Mouse (Mus musculus) heart, postnatal 36 days (tissue): ENCODE measurements around the gene Timm29. TPM values are rescaled to one million over a fixed set of nuclear protein-coding genes. Genes with fewer than 3 reads are reported as not detected.

Source experiments
- DNase-seq, 2 experiments: peaks; one replicate each; pipeline ENCODE4 v3.0.0; 2021 to 2022
- intact Hi-C: fragments of 180-260 bp; cut with DNase I; formaldehyde crosslinking; loops from one replicate; pipeline ENCODE4 v1.15.1; 2025
- total RNA-seq, 2 experiments: library from RNA; stranded (reverse); gene quantifications; 2 replicates each; pipeline ENCODE4 v1.2.3; 2021

Timm29 gene
- 10 to 100 TPM; 59.8 TPM for total RNA-seq

DNA sequence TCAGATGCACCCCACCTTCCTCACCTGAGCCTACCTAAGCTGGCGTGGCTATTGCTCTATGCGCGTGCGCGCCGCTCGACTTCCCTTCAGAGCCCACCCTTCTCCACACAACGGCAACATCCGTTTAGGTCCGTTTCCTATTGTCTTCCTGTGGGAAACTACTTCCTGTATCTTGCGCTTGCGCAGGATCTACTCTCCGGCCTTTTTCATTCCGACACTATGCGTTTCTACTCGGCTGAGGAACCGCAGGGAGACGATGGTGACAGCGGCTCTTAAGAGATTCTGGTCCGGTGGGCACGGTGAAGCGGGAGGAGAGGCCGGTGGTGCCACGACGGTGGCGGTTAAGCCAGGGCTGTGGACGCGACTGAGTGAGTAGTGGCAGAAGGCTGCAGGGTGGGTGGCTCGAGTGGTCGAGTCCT is at the start of gene Timm29, which contains the start of gene Yipf2:
Timm29 (plus strand) TSS at position 20 of the 419 bp plus-strand sequence.
Yipf2 (minus strand) TSS at position 126 of the 419 bp plus-strand sequence.
- DNase-seq, result peak; percentile 83 to 90
- intact Hi-C loops, result no loop called here

DNA sequence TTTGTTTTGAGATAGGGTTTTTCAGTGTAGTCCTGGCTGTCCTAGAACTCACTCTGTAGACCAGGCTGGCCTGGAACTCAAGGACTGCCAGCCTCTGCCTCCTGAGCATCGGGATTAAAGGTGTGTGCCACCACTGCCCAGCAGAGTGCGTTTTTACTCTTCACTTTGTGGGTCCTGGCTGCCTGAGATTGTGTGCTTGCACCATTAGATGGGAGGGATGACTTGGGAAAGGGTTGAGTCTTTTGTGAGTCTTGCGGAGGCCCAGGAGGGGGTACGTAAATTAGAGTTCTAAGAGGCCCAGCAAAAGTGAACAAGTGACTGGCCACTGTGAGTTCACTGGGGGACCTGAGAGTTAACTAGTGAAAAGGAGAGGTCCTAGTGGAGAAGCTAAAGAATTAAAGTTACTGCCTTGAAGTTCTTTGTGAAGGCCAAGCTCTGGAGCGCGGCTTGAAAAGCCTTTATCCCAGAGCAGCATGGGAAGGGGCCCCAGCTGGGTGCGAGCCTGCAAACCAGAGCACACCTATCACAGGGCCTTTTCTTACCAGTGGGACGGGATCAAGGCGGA is 47.1 kb upstream of the Timm29 start:
- DNase-seq, result no peak
- intact Hi-C loops, result no loop called here

DNA sequence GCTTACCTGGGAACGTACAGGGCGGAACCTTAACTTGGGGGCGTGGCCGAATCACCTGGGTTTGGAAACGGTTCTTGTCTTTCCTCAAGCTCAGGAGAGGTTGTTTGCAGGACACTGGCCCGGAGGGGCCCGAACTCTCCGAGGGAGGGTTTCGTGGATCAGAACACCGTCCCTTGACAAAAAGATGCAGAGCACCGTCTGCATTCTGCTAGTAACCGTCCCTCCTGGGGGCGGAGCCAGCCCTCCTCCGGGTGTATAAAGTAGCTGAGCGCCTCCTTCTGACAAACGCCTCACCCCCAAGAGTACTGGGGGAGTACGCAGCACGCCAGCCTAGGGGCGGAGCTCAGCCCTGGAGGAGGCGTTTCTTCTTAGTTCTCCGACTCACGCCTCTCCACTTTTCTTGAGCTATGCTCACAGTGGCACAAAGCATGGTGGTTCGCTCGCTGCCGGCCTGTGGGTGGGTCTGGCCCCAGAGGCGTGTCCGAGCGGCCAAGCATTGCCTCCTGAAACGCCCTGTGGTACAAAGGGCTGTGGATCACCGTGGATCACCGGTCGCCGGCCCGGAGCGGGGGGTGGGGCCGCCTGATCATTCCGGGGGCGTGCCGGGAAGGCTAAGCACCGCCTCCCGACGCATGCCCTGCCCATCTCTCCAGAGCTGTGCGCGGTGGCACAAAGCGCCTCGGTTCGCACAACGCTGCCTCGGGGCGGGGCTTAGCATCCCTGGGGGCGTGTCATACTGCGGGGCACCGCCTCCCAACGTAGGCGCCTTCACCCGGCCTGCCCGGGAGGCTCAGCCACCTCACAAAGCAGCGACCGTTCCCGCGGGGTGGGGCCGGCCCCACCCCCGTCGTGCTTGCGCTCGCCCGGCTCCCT is 46.4 kb upstream of the Timm29 start:
- intact Hi-C loops, result loop anchor here (2.0 kb wide), 2 partner anchors 35 to 45 kb away; partner anchors contain the start of gene Tmed1
- DNase-seq, result peak; percentile 99

DNA sequence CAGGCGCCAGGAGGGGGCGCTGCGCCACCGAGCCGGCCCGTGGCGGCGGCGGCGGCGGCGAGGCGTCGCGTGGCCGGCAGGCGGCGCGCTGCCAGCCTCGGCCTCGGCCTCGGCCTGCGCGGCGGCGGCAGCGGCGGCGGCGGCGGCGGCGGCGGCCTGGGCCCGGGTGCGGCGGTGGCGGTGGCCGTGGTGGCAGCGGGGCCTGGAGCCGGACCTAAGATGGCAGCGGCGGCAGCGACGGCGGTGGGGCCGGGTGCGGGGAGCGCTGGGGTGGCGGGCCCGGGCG is 45.8 kb upstream of the Timm29 start, which contains the start of gene Carm1:
Carm1 (plus strand) TSS at position 106 of the 286 bp plus-strand sequence.
- no peak for DNase-seq
- intact Hi-C loops, result loop anchor here (2.0 kb wide), 2 partner anchors 36 to 44 kb away; partner anchors contain the start of gene Tmed1

DNA sequence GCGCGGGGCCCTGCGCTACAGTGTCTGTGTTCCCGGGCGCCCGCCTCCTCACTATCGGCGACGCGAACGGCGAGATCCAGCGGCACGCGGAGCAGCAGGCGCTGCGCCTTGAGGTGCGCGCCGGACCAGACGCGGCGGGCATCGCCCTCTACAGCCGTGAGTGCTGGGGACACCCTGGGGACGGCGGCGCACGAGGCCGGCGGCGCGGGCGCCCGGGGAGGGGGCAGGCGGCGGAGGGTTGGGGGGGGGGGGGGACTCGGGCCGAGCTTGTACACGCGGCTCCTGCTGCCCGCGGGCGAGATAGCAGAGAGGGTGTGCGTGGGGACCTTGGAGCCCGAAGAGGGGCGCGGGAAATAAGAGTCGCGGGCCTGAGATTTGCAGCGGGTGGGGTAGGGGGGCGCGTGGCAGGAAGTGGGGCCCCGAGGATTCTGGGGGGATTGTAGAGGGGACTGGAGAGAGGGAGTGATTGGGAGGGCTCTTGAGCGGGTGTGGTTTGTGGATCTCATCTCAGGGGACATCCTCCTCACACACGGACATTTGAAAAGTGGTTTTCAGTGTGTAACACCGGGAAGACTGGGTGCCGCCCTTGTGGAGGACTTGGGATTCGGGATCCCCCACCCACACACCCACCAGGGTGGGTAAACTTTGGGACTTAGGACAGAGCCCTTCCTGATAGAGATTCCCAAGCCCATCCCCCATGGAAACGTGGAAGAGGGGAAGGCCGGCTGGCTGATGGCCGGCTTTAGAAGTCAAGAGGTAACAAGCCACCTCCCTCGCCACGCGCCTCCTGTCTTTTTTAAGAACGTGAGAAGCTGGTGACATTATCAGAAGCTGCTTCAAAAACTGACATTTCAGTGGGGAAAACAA is 45.2 kb upstream of the Timm29 start:
- DNase-seq, result peak; percentile 38 to 79
- intact Hi-C loops, result loop anchor here (2.0 kb wide), 2 partner anchors 37 to 43 kb away; partner anchors contain the start of gene Tmed1

DNA sequence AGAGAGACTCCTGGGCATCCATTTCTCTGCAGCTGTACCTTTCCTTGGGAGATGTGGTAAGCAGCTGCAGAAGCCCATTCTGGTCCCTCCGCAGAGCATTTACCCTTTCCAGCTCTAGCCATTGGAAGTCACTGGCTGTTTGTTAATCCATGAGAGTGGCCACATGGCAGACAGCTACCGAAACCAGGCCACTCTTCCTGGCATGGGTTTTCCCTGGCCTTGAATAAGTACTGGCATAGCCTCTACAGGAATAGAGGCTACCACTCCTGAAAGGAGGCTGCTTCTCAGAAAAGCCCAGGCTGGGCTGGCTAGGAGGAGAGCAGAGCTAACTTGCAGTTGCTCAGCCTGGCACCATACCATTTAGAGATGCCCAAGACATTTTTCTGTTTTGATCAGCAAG is 41.5 kb upstream of the Timm29 start:
- intact Hi-C loops, result no loop called here

DNA sequence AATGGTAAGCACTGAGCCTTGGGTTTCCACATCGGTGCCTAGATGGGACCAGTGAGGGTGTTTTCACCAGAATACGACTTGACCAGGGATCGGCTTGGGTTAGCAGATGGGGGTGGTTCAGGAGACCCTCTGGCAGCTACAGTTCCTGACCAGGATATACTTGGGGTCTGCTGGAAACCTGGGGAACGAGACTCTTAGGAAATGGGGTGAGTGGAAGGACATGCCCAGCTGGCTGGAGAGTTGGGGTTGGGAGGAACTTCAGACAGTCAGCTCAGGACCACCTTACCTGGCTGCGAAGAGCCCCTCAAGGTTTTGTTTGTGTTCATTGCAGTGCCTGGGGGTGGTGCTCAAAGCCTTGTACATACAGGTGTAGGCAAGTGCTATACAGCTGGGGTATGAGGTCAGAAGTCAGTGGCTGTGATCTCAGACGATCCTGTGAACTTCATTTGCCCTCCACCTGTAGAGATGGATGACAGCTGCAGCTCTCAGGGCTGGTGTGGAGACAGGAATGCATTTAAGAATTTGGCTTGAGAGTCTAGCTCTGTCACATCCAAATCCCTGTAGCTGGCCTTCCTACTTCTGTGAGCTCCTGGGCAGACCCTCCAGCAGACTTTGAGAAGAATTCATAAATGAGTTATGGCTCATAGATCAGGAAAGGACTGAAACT is 38.8 kb upstream of the Timm29 start:
- intact Hi-C loops, result no loop called here

More for the DNA sequence above, 41.5 kb upstream of the Timm29 start:
- DNase-seq, result no peak

DNA sequence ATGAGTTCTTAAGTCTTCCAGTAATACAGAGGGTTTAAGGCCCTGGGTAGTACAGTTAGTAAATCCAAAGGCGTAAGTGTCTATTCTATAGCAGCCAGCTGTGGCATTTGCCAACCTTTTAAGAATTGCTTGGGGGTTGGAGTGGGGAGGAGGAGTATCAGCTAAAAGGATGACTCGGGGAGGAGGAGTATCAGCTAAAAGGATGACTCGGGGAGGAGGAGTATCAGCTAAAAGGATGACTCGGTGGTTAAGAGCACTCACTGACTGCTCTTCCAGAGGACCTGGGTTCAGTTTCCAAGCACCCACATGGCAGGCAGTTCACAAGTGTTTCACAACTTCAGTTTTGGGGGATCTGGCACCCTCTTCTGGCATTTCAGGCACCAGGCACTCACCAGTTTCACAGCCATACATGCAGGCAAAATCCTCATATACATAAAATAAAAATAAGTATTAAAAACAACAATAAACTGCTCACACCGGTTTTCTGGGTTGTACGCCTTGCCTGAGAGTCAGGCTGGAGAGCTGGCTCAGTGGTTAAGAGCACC is 37.3 kb upstream of the Timm29 start:
- no peak for DNase-seq
- intact Hi-C loops, result no loop called here

More for the DNA sequence above, 38.8 kb upstream of the Timm29 start:
- no peak for DNase-seq

DNA sequence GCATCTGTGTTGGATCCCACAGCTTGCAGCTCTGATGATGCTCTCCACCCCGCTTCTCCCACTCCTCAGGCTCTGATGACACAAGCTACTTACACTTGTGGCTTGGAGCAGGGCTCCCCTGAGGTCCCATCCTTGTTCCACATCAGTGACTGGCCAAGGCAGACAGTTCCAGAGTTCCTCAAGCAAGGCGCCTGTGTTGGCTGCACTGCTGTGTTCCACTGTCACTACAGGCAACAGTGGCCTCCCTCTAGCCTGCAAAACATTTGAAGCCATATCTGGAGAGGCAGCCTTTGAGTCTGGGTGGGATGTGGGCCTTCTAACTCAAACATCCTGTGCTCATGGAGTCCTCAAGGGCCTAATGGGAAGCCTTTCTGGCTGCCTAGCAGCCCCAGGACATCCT is 35.5 kb upstream of the Timm29 start:
- no peak for DNase-seq
- intact Hi-C loops, result no loop called here

DNA sequence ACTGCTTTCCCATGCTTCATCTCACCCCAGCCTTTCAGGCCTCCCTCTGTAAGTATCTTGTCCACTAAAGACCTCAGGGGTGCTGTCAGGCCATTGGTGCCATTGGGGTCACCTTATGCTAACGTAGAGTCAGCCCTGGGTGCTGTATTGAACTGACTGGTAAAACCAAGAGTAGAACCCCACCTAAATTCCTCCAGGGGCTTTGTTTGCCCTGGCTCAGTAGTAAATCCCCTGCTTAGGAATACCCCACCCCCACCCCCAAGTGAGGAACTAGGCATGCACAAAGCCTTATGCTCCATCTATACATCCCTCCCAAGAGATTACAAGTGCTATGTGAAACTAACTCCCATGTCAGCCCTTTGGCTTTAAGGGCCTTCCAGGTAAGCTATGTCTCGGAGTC is 35.0 kb upstream of the Timm29 start:
- DNase-seq, result no peak
- intact Hi-C loops, result no loop called here

DNA sequence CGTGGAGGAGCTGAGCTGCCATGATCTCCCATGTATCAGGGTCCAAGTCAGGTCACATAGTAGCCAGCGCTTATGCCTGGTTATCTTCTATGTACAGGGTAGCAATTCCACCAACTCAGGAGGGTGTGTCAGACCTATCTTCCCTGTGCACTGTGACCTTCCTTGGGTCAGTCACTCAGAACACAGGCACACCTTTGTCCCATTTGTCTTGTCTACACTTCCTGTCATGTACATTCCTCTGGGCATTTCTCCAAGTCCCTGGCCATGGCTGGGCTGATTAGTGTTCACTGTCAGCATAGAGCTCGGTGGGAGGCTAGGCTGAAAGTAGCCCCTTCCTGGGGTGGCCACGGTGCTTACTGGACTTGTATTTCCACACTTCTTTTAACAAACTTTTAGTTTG is 34.2 kb upstream of the Timm29 start:
- intact Hi-C loops, result no loop called here
- DNase-seq, result peak in 1 of 2 experiments; percentile 11

DNA sequence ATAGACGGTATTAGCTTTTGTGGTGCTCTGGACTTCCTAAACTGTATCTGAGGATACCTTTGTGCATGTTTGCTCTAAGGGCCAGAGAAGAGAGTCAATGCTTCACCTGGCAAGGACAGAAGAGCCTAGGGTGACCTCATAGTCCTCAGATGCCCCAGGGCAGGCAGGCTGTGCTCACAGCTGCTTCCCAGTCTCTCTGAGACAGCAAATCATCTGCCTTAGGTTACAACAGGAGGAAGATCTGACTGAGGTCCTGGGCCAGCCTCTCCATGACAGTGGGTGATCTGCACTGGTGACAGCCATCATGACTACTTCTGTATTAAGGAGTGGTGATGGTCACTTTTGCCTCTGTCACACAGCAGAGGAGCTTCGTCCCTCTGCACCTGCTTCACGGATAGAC is 33.4 kb upstream of the Timm29 start:
- intact Hi-C loops, result no loop called here
- no peak for DNase-seq

DNA sequence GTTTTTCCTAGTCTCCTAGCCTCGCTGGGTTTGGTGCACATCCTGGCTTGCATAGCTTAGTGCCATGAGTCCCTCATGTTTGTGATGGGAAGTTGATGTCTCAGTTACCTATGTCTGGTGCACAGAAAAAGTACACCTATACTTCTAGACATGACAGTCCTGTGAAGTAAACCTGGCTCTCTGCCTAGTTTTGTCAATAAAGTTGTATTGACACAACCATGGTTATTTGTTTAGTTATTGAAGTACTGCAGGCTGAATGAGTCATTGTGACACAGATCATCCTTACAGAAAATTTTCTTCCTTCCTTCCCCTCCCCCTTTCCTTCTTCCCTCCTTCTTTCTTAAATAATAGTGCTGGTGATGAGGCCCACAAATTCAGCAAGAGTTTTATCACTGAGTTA is 28.1 kb upstream of the Timm29 start:
- intact Hi-C loops, result no loop called here
- DNase-seq, result no peak

DNA sequence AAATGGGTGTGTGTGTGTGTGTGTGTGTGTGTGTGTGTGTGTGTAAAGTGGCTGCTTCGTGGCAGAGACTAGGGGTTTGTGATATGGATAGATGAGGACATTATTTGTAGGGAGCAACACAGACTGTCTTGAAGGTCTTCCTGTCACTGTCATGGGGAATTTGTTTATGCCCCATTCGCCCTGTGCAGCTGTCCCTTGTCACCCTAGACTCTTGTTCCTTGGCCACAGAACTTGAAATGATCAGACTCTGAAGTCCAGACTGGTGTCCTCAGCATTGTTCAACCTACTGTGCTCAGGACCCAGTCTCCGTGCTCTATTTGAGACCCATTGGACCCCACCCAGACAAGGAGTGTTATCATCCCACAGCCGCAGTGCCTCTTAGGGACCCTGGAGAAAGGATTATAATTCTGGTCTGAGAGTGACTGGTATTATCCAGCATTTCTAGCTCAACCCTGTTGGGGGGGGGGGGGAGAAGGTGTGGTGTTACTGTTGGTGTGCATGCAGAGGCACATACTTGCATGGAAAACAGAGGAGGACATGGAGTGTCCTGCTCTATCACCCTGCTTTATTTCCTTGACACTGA is 27.4 kb upstream of the Timm29 start:
- no peak for DNase-seq
- intact Hi-C loops, result no loop called here

DNA sequence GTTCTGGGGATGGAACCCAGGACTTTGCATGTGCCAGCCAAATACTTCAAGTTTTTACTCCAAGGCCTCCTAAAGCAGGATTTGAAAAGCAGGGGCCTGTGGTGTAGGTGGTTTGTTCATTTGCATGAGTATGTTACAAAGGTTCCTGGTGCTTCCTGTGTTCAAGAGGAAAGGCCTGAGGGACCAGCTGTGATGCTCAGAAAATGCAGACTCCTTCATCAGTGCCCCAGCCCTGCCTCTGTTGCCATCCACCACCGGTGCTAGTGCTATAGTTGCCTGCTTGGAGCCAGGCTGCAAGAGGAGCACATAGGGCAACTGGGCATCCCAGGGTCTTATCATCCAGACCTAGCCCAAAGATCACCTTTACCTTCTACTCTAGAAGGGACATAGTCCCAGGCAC is 26.0 kb upstream of the Timm29 start:
- no peak for DNase-seq
- intact Hi-C loops, result no loop called here

DNA sequence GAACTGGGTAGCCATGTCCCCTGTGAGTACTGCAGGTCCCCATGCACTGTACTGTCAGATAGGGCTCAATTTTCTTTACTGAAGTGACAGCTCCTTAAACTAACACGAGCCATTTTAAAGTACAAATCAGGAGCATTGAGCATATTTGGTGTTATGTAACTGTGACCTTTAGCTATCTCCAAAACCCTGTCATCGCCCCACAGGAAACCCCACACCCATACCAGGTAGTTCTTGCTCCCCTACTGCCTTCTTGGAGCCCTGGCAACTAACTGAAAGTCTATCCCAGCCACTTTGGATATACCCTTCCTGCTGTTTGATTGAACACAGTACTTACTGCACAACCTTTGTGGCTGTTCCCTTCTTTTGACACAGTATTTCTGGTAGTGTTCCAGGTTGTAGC is 25.5 kb upstream of the Timm29 start:
- intact Hi-C loops, result no loop called here
- DNase-seq, result no peak

DNA sequence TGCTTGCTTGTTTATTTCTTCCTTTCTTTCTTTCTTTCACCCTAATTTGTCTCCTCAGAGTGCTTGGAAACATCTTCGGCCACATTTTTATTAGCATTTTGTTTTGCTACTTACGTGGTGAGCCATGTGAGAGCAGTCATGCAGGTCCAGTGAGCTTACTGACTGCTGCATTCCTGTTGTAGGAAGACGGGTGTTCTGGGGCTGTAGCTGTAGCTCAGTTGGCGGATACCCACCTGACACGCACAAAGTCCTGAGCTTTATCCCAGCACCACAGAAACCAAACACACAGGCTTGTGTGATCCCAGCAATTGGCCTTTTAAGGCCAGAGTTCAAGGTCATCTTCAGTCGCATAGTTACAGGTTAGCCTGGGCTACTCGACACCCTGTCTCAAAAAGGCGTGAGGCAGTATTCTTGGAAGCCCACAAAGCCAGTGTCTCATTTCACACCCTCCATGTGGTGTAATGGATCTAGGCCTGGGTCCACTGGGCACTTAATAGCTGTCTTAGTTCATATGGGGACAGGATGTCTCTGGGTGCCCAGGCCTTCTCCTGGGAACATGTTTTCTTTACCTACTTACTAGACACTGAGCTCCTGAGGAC is 23.8 kb upstream of the Timm29 start:
- intact Hi-C loops, result no loop called here
- no peak for DNase-seq

DNA sequence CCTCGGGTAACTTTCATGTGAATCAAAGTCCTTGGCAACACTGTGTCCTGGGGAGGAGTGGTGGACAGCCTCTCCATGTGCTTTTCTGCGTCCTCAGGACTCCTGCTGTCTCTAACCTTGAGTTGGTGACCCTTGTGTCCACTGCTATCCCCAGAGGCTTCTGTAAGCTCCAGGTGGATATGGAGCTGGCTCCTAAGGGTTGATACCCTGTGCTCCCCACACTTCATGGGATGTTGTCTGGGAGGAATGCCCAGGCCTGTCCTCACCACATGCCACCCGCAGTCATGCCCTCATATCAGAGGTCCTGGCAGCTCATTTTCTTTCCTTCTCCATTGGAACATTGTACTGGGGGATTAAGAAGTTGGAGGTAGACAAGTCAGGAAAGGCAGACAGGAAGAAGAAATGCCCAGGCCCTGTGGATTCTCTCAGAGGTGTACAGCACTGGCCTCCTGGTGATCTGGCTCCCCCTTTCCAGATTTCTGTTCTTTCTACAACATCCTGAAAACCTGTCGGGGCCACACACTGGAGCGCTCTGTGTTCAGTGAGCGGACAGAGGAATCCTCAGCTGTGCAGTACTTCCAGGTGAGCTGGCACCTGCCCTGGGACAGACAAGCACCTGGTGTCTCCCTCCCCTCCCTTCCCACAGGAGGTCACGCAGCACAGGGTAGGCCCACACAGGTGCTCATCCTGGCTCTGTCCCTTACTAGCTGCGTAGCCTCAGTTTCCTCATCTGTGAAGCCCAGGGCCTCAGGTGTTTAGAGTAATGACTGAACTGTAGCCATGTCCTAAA is 18.3 kb upstream of the Timm29 start:
- no peak for DNase-seq
- intact Hi-C loops, result no loop called here

DNA sequence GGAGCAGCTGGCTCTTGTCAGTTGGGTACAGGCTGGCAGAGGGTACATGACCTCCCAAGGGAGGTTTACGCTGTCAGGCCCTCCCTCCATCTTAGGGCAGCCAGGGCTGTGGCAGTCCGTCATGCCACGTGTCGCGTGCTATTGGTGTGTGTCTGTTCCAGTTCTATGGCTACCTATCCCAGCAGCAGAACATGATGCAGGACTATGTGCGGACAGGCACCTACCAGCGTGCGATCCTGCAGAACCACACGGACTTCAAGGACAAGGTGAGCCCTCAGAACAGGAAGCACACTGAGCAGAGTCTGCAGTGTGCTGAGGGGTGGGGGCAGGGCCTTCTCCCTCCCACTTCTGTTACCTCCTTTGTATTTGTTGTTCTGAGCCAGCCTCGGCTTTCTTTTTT is 17.3 kb upstream of the Timm29 start:
- DNase-seq, result no peak
- intact Hi-C loops, result no loop called here
